Mouse (Mus musculus) cerebellum, adult 2 months (tissue): Measurements from ENCODE around the gene Ccdc63. TPM values are rescaled to one million over a fixed set of nuclear protein-coding genes. Genes with fewer than 3 reads are reported as not detected.

Experiments used
- DNase-seq, 2 experiments: peaks; one replicate each; pipeline ENCODE4 v3.0.0; 2021
- H3K27ac ChIP-seq: fragments of 200-500 bp; 2 replicates; pipeline ENCODE4 v1.5.1; 2012; ENCODE audit warnings: low read length, control low read depth, inconsistent platforms; ENCODE audit not compliant: insufficient read depth
- H3K27me3 ChIP-seq: fragments of 200-500 bp; 2 replicates; pipeline ENCODE4 v1.6.1; 2012; ENCODE audit warnings: inconsistent platforms, mild to moderate bottlenecking, low read length, moderate library complexity; ENCODE audit not compliant: control insufficient read depth, insufficient read depth
- H3K4me1 ChIP-seq: fragments of 200-500 bp; 2 replicates; pipeline ENCODE4 v1.6.1; 2011; ENCODE audit warnings: low read length; ENCODE audit not compliant: control insufficient read depth, insufficient read depth
- H3K4me3 ChIP-seq: fragments of 200-500 bp; replicated peaks from 2 replicates; pipeline ENCODE3; 2011; ENCODE audit warnings: mild to moderate bottlenecking, low read depth, low read length, control low read depth; ENCODE audit not compliant: insufficient read depth
- CTCF ChIP-seq: fragments of 200-500 bp; IDR thresholded peaks from 2 replicates; pipeline ENCODE4 v1.5.1; 2011; ENCODE audit warnings: low read depth, mild to moderate bottlenecking, control low read depth, low read length, moderate library complexity, borderline replicate concordance; ENCODE audit not compliant: insufficient read depth
- POLR2A ChIP-seq: fragments of 200-500 bp; IDR thresholded peaks from 2 replicates; pipeline ENCODE4 v1.6.1; 2011; ENCODE audit warnings: low read length, control low read depth, borderline replicate concordance; ENCODE audit not compliant: insufficient read depth
- WGBS: fragments of 180-500 bp; shearing (Covaris S2); methylation state at CpG from one replicate; pipeline ENCODE4 v1.1.7; 2018; 5-methylcytosine and 5-hydroxymethylcytosine counted together
- polyA plus RNA-seq: library from polyadenylated mRNA; depleted of rRNA; stranded (reverse); fragments of >200 nt; gene quantifications from 2 replicates; pipeline ENCODE4 v1.2.3, GENCODE M21; 2012

Gene Ccdc63
- polyA plus RNA-seq, 1 experiment = 9.3 TPM

GRCm38 (mm10) chr5:122129068-122129655 is 11.5 kb downstream of the Ccdc63 start:
- Histone ChIP-seq H3K4me3 (peak overlapping the region; percentile 23), H3K27ac (peak overlapping the region; percentile 93), H3K4me1 (peaks cover 23% of the 10 kb centered on the region), H3K27me3 (no peaks in the 10 kb centered on the region)
- WGBS = 23% methylated on average over 16 of the region's 16 CpGs
- peak; percentile 14; the same call in 1 of the 2 replicates for TF ChIP-seq POLR2A
- TF ChIP-seq CTCF = 0 out of 2 replicates have a peak, but pooled peaks have one; percentile 14
- DNase-seq = peak; percentile 74 to 85

GRCm38 (mm10) chr5:122125211-122125760 is 15.3 kb downstream of the Ccdc63 start:
- H3K4me1 ChIP-seq = peaks cover 9% of the 10 kb centered on the region
- H3K4me3 ChIP-seq = no peak overlapping the region
- no peak for DNase-seq
- 87% methylated on average over 8 of the region's 8 CpGs for WGBS
- no peak overlapping the region for H3K27ac ChIP-seq
- no peaks in the 10 kb centered on the region for H3K27me3 ChIP-seq
- TF ChIP-seq POLR2A (no peak), CTCF (no peak)

GRCm38 (mm10) chr5:122116243-122116642 is 24.4 kb downstream of the Ccdc63 start:
- no peaks in the 10 kb centered on the region for H3K27me3 ChIP-seq
- 87% methylated on average over 6 of the region's 6 CpGs for WGBS
- H3K4me3 ChIP-seq = no peak overlapping the region
- no peaks in the 10 kb centered on the region for H3K4me1 ChIP-seq
- TF ChIP-seq POLR2A (no peak), CTCF (no peak)
- no peak for DNase-seq
- H3K27ac ChIP-seq = no peak overlapping the region

GRCm38 (mm10) chr5:122115266-122115763 is 25.3 kb downstream of the Ccdc63 start:
- Histone ChIP-seq H3K4me3 (no peak overlapping the region), H3K27me3 (no peaks in the 10 kb centered on the region), H3K27ac (no peak overlapping the region), H3K4me1 (no peaks in the 10 kb centered on the region)
- 45% methylated on average over 9 of the region's 9 CpGs for WGBS
- DNase-seq = no peak
- TF ChIP-seq POLR2A = no peak
- TF ChIP-seq CTCF = no peak

GRCm38 (mm10) chr5:122114176-122114575 is 26.4 kb downstream of the Ccdc63 start:
- no peaks in the 10 kb centered on the region for H3K4me1 ChIP-seq
- DNase-seq = peak; percentile 54 to 75
- 5% methylated on average over 2 of the region's 2 CpGs for WGBS
- TF ChIP-seq CTCF (peak; percentile 95), POLR2A (no peak)
- no peaks in the 10 kb centered on the region for H3K27me3 ChIP-seq
- H3K4me3 ChIP-seq = no peak overlapping the region
- no peak overlapping the region for H3K27ac ChIP-seq

- Histone ChIP-seq H3K27ac (no peak overlapping the region), H3K27me3 (no peaks in the 10 kb centered on the region), H3K4me3 (no peak overlapping the region), H3K4me1 (no peaks in the 10 kb centered on the region)
- TF ChIP-seq CTCF (no peak), POLR2A (no peak)
- WGBS = 80% methylated on average over 7 of the region's 7 CpGs
- no peak for DNase-seq
These were observed 27.2 kb downstream of the Ccdc63 start for GRCm38 (mm10) chr5:122113450-122113849.

GRCm38 (mm10) chr5:122111933-122112248 is 28.7 kb downstream of the Ccdc63 start:
- H3K4me3 ChIP-seq = no peak overlapping the region
- 64% methylated on average over 4 of the region's 4 CpGs for WGBS

GRCm38 (mm10) chr5:122111091-122111932 is 29.3 kb downstream of the Ccdc63 start:
- Histone ChIP-seq H3K4me3 (peak overlapping the region; percentile 13), H3K27ac (no peak overlapping the region), H3K4me1 (no peaks in the 10 kb centered on the region), H3K27me3 (no peaks in the 10 kb centered on the region)
- 71% methylated on average over 26 of the region's 26 CpGs for WGBS
- TF ChIP-seq CTCF = no peak
- no peak for TF ChIP-seq POLR2A
- no peak for DNase-seq

More at GRCm38 (mm10) chr5:122111933-122112248, 28.7 kb downstream of the Ccdc63 start:
- no peaks in the 10 kb centered on the region for H3K4me1 ChIP-seq
- H3K27me3 ChIP-seq = no peaks in the 10 kb centered on the region
- no peak for DNase-seq
- H3K27ac ChIP-seq = no peak overlapping the region
- no peak for TF ChIP-seq POLR2A
